Mouse (Mus musculus): ENCODE measurements at regions not wholly inside any gene's neighbourhood (a gene's known extent, or its start where the extent isn't known, plus 50 kb on each side); places are given as distances from the start of the nearest gene placed in this dataset.

GRCm38 (mm10) chr7:68907867-68908266, 158.8 kb upstream of the Arrdc4 start:
- H3K27ac ChIP-seq (ENCODE audit: low read depth, low read length) = no peak overlapping the region
- 52% methylated on average over 7 of the region's 7 CpGs for WGBS
- peak; percentile 90 for ATAC-seq

GRCm38 (mm10) chr7:68906771-68907395, 157.8 kb upstream of the Arrdc4 start:
- H3K27me3 ChIP-seq (replicated peaks; ENCODE audit: control insufficient read depth, insufficient read depth, low read length) = no peaks in the 10 kb centered on the region
- no peak overlapping the region for H3K27ac ChIP-seq (ENCODE audit: low read depth, low read length)
- H3K4me1 ChIP-seq (ENCODE audit: control insufficient read depth, insufficient read depth, low read depth, low read length) = no peaks in the 10 kb centered on the region
- H3K4me3 ChIP-seq (ENCODE audit: low read length) = no peak overlapping the region
- H3K9ac ChIP-seq (ENCODE audit: low read depth, low read length) = no peak overlapping the region
- no peaks in the 10 kb centered on the region for H3K9me3 ChIP-seq (ENCODE audit: control insufficient read depth, low read length)
- ATAC-seq = no peak
- no peak overlapping the region for H3K4me2 ChIP-seq (ENCODE audit: low read length)
- H3K36me3 ChIP-seq (ENCODE audit: control insufficient read depth, insufficient read depth, low read length) = no peaks in the 10 kb centered on the region
- 39% methylated on average over 8 of the region's 8 CpGs for WGBS

More at GRCm38 (mm10) chr7:68907867-68908266, 158.8 kb upstream of the Arrdc4 start:
- Histone ChIP-seq H3K4me3 (ENCODE audit: low read length) (no peak overlapping the region), H3K4me2 (ENCODE audit: low read length) (no peak overlapping the region), H3K4me1 (ENCODE audit: control insufficient read depth, insufficient read depth, low read depth, low read length) (no peaks in the 10 kb centered on the region), H3K27me3 (replicated peaks; ENCODE audit: control insufficient read depth, insufficient read depth, low read length) (no peaks in the 10 kb centered on the region), H3K9ac (ENCODE audit: low read depth, low read length) (no peak overlapping the region), H3K9me3 (ENCODE audit: control insufficient read depth, low read length) (no peaks in the 10 kb centered on the region), H3K36me3 (ENCODE audit: control insufficient read depth, insufficient read depth, low read length) (no peaks in the 10 kb centered on the region)

- H3K4me3 ChIP-seq (ENCODE audit: low read length) = no peak overlapping the region
- no peaks in the 10 kb centered on the region for H3K36me3 ChIP-seq (ENCODE audit: control insufficient read depth, insufficient read depth, low read length)
- H3K27ac ChIP-seq (ENCODE audit: low read depth, low read length) = no peak overlapping the region
- no peak overlapping the region for H3K9ac ChIP-seq (ENCODE audit: low read depth, low read length)
- no peaks in the 10 kb centered on the region for H3K4me1 ChIP-seq (ENCODE audit: control insufficient read depth, insufficient read depth, low read depth, low read length)
- no peak for ATAC-seq
- no peaks in the 10 kb centered on the region for H3K27me3 ChIP-seq (replicated peaks; ENCODE audit: control insufficient read depth, insufficient read depth, low read length)
- H3K4me2 ChIP-seq (ENCODE audit: low read length) = no peak overlapping the region
- 86% methylated on average over 4 of the region's 4 CpGs for WGBS
- no peaks in the 10 kb centered on the region for H3K9me3 ChIP-seq (ENCODE audit: control insufficient read depth, low read length)
Observed at GRCm38 (mm10) chr7:68905793-68906192, 156.8 kb upstream of the Arrdc4 start.

GRCm38 (mm10) chr7:68886173-68886572, 137.1 kb upstream of the Arrdc4 start:
- no peaks in the 10 kb centered on the region for H3K36me3 ChIP-seq (ENCODE audit: control insufficient read depth, insufficient read depth, low read length)
- H3K9me3 ChIP-seq (ENCODE audit: control insufficient read depth, low read length) = no peaks in the 10 kb centered on the region
- no peak overlapping the region for H3K27ac ChIP-seq (ENCODE audit: low read depth, low read length)
- no peak overlapping the region for H3K4me3 ChIP-seq (ENCODE audit: low read length)
- H3K9ac ChIP-seq (ENCODE audit: low read depth, low read length) = no peak overlapping the region
- no peaks in the 10 kb centered on the region for H3K4me1 ChIP-seq (ENCODE audit: control insufficient read depth, insufficient read depth, low read depth, low read length)
- no peaks in the 10 kb centered on the region for H3K27me3 ChIP-seq (replicated peaks; ENCODE audit: control insufficient read depth, insufficient read depth, low read length)
- ATAC-seq = no peak
- no peak overlapping the region for H3K4me2 ChIP-seq (ENCODE audit: low read length)

GRCm38 (mm10) chr7:68873008-68873407, 124.0 kb upstream of the Arrdc4 start:
- Histone ChIP-seq H3K9me3 (ENCODE audit: control insufficient read depth, low read length) (0 out of 2 replicates have a peak, but pooled peaks cover 2% of the 10 kb centered on the region), H3K36me3 (ENCODE audit: control insufficient read depth, insufficient read depth, low read length) (no peaks in the 10 kb centered on the region), H3K27me3 (replicated peaks; ENCODE audit: control insufficient read depth, insufficient read depth, low read length) (no peaks in the 10 kb centered on the region), H3K4me3 (ENCODE audit: low read length) (no peak overlapping the region), H3K27ac (ENCODE audit: low read depth, low read length) (no peak overlapping the region), H3K4me2 (ENCODE audit: low read length) (no peak overlapping the region), H3K9ac (ENCODE audit: low read depth, low read length) (no peak overlapping the region), H3K4me1 (ENCODE audit: control insufficient read depth, insufficient read depth, low read depth, low read length) (no peaks in the 10 kb centered on the region)
- WGBS = 68% methylated on average over 5 of the region's 5 CpGs
- no peak for ATAC-seq

- no peak overlapping the region for H3K4me3 ChIP-seq (ENCODE audit: low read length)
- H3K4me1 ChIP-seq (ENCODE audit: control insufficient read depth, insufficient read depth, low read depth, low read length) = no peaks in the 10 kb centered on the region
- H3K27me3 ChIP-seq (replicated peaks; ENCODE audit: control insufficient read depth, insufficient read depth, low read length) = no peaks in the 10 kb centered on the region
- no peak overlapping the region for H3K4me2 ChIP-seq (ENCODE audit: low read length)
- H3K27ac ChIP-seq (ENCODE audit: low read depth, low read length) = no peak overlapping the region
- no peaks in the 10 kb centered on the region for H3K36me3 ChIP-seq (ENCODE audit: control insufficient read depth, insufficient read depth, low read length)
- 42% methylated on average over 7 of the region's 7 CpGs for WGBS
- H3K9ac ChIP-seq (ENCODE audit: low read depth, low read length) = no peak overlapping the region
- H3K9me3 ChIP-seq (ENCODE audit: control insufficient read depth, low read length) = no peaks in the 10 kb centered on the region
- 0 out of 2 replicates have a peak, but pooled peaks have one; percentile 30 for ATAC-seq
Observed at GRCm38 (mm10) chr7:68864322-68865031, 115.4 kb upstream of the Arrdc4 start.

GRCm38 (mm10) chr7:68858471-68859210, 109.6 kb upstream of the Arrdc4 start:
- Histone ChIP-seq H3K27ac (ENCODE audit: low read depth, low read length) (no peak overlapping the region), H3K4me2 (ENCODE audit: low read length) (no peak overlapping the region), H3K36me3 (ENCODE audit: control insufficient read depth, insufficient read depth, low read length) (no peaks in the 10 kb centered on the region), H3K4me1 (ENCODE audit: control insufficient read depth, insufficient read depth, low read depth, low read length) (no peaks in the 10 kb centered on the region), H3K27me3 (replicated peaks; ENCODE audit: control insufficient read depth, insufficient read depth, low read length) (no peaks in the 10 kb centered on the region), H3K9ac (ENCODE audit: low read depth, low read length) (no peak overlapping the region), H3K9me3 (ENCODE audit: control insufficient read depth, low read length) (no peaks in the 10 kb centered on the region), H3K4me3 (ENCODE audit: low read length) (no peak overlapping the region)
- WGBS = 43% methylated on average over 2 of the region's 2 CpGs
- ATAC-seq = peak; percentile 69; the same call in 1 of the 2 replicates

- no peak for ATAC-seq
- no peak overlapping the region for H3K9ac ChIP-seq (ENCODE audit: low read depth, low read length)
- H3K27ac ChIP-seq (ENCODE audit: low read depth, low read length) = no peak overlapping the region
- H3K27me3 ChIP-seq (replicated peaks; ENCODE audit: control insufficient read depth, insufficient read depth, low read length) = no peaks in the 10 kb centered on the region
- no peaks in the 10 kb centered on the region for H3K36me3 ChIP-seq (ENCODE audit: control insufficient read depth, insufficient read depth, low read length)
- WGBS = 35% methylated on average over 3 of the region's 3 CpGs
- no peaks in the 10 kb centered on the region for H3K9me3 ChIP-seq (ENCODE audit: control insufficient read depth, low read length)
- H3K4me2 ChIP-seq (ENCODE audit: low read length) = no peak overlapping the region
- H3K4me3 ChIP-seq (ENCODE audit: low read length) = no peak overlapping the region
- H3K4me1 ChIP-seq (ENCODE audit: control insufficient read depth, insufficient read depth, low read depth, low read length) = no peaks in the 10 kb centered on the region
Observed at GRCm38 (mm10) chr7:68851981-68852575, 103.0 kb upstream of the Arrdc4 start.

- Histone ChIP-seq H3K4me1 (ENCODE audit: control insufficient read depth, insufficient read depth, low read depth, low read length) (no peaks in the 10 kb centered on the region), H3K4me2 (ENCODE audit: low read length) (no peak overlapping the region), H3K36me3 (ENCODE audit: control insufficient read depth, insufficient read depth, low read length) (no peaks in the 10 kb centered on the region), H3K27ac (ENCODE audit: low read depth, low read length) (no peak overlapping the region), H3K9ac (ENCODE audit: low read depth, low read length) (no peak overlapping the region; the same call in 1 of the 2 replicates), H3K27me3 (replicated peaks; ENCODE audit: control insufficient read depth, insufficient read depth, low read length) (no peaks in the 10 kb centered on the region), H3K9me3 (ENCODE audit: control insufficient read depth, low read length) (no peaks in the 10 kb centered on the region), H3K4me3 (ENCODE audit: low read length) (no peak overlapping the region)
- 73% methylated on average over 7 of the region's 7 CpGs for WGBS
- ATAC-seq = no peak
Observed at GRCm38 (mm10) chr7:68844606-68845005, 95.6 kb upstream of the Arrdc4 start.
